Mouse (Mus musculus): ENCODE results near the gene Sec61b.

The Sec61b gene

GRCm38 (mm10) chr4:47473968-47474729 is at the start of gene Sec61b, which contains the start of gene Alg2:
TSS of gene Sec61b (plus strand) at chr4:47474658.
TSS of gene Alg2 (minus strand) at chr4:47474333.
- DNase-seq (ENCODE audit: low spot score in 2 of 2): peak; percentile 92 to 98

GRCm38 (mm10) chr4:47425247-47425830 is 49.1 kb upstream of the Sec61b start:
- DNase-seq (ENCODE audit: low spot score in 2 of 2): no peak

- no peak for DNase-seq (ENCODE audit: low spot score in 2 of 2)
Observed at GRCm38 (mm10) chr4:47427606-47428005, 46.9 kb upstream of the Sec61b start.

GRCm38 (mm10) chr4:47430557-47430956 is 43.9 kb upstream of the Sec61b start:
- DNase-seq (ENCODE audit: low spot score in 2 of 2): no peak

- no peak for DNase-seq (ENCODE audit: low spot score in 2 of 2)
Observed at GRCm38 (mm10) chr4:47431081-47431480, 43.4 kb upstream of the Sec61b start.

GRCm38 (mm10) chr4:47432766-47433165 is 41.7 kb upstream of the Sec61b start:
- DNase-seq (ENCODE audit: low spot score in 2 of 2): no peak

- DNase-seq (ENCODE audit: low spot score in 2 of 2): no peak
Observed at GRCm38 (mm10) chr4:47435131-47435530, 39.3 kb upstream of the Sec61b start.

- no peak for DNase-seq (ENCODE audit: low spot score in 2 of 2)
Observed at GRCm38 (mm10) chr4:47435566-47436360, 38.7 kb upstream of the Sec61b start.

- peak; percentile 62 to 92 for DNase-seq (ENCODE audit: low spot score in 2 of 2)
Observed at GRCm38 (mm10) chr4:47437365-47438340, 36.8 kb upstream of the Sec61b start.

- no peak for DNase-seq (ENCODE audit: low spot score in 2 of 2)
Observed at GRCm38 (mm10) chr4:47438956-47439355, 35.5 kb upstream of the Sec61b start.

GRCm38 (mm10) chr4:47440951-47441350 is 33.5 kb upstream of the Sec61b start:
- DNase-seq (ENCODE audit: low spot score in 2 of 2): peak in 1 of 2 experiments; percentile 47

GRCm38 (mm10) chr4:47448526-47448925 is 25.9 kb upstream of the Sec61b start:
- no peak for DNase-seq (ENCODE audit: low spot score in 2 of 2)

GRCm38 (mm10) chr4:47449116-47449515 is 25.3 kb upstream of the Sec61b start:
- DNase-seq (ENCODE audit: low spot score in 2 of 2): no peak

- DNase-seq (ENCODE audit: low spot score in 2 of 2): no peak
Observed at GRCm38 (mm10) chr4:47449586-47450522, 24.6 kb upstream of the Sec61b start.

GRCm38 (mm10) chr4:47467196-47467595 is 7.3 kb upstream of the Sec61b start:
- no peak for DNase-seq (ENCODE audit: low spot score in 2 of 2)

GRCm38 (mm10) chr4:47473586-47473967 is 881 bp upstream of the Sec61b start:
- no peak for DNase-seq (ENCODE audit: low spot score in 2 of 2)

- DNase-seq (ENCODE audit: low spot score in 2 of 2): no peak
Observed at GRCm38 (mm10) chr4:47474730-47475643, 529 bp downstream of the Sec61b start.

GRCm38 (mm10) chr4:47477539-47477938 is 3.1 kb downstream of the Sec61b start:
- DNase-seq (ENCODE audit: low spot score in 2 of 2): no peak

- no peak for DNase-seq (ENCODE audit: low spot score in 2 of 2)
Observed at GRCm38 (mm10) chr4:47480095-47480494, 5.6 kb downstream of the Sec61b start.
